Mouse (Mus musculus) erythroblast, embryonic 14.5 days (primary cell): ENCODE data around the gene Ier5l.

Experiments used
- GATA1 ChIP-seq: IDR thresholded peaks from 2 replicates; pipeline ENCODE4 v1.6.1; 2012; ENCODE audit warnings: low read length, inconsistent platforms, mixed read lengths
- TAL1 ChIP-seq: IDR thresholded peaks from 3 replicates; pipeline ENCODE4 v1.6.1; 2012; ENCODE audit warnings: low read length, inconsistent platforms, mixed read lengths

- no peak for TF ChIP-seq GATA1
- TF ChIP-seq TAL1, result no peak
Measured at GRCm38 (mm10) chr2:30472731-30473351, 1.2 kb downstream of the Ier5l start.
